Mouse (Mus musculus) 416B (cell line): ENCODE results near the gene Adamtsl1.

ENCODE experiments used
- DNase-seq: peaks from one replicate; pipeline ENCODE4 v3.0.0; 2011; ENCODE audit warnings: low read depth

Gene Adamtsl1

DNA sequence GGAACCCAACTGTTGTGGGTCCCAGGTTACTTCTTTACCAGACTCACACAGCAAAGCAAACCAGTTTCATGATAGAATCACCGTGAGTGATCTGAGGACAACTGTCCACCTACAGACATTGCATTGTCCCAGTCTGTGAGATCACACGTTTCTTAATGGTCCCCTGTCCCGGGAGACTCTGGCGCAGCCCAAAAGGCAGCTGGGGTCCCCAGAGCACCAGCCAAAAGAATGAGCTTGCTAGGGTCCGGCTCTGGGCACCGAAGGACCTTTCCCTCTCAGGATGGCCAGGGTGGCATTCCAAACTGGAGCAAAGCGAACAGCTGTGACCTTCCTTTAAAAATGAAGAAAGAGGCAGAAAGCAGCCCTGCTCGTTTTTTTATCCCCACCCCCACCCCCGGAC lies at the start of gene Adamtsl1:
Gene Adamtsl1 (plus strand): TSS at position 381 of the 400 bp plus-strand sequence.
- DNase-seq: no peak

DNA sequence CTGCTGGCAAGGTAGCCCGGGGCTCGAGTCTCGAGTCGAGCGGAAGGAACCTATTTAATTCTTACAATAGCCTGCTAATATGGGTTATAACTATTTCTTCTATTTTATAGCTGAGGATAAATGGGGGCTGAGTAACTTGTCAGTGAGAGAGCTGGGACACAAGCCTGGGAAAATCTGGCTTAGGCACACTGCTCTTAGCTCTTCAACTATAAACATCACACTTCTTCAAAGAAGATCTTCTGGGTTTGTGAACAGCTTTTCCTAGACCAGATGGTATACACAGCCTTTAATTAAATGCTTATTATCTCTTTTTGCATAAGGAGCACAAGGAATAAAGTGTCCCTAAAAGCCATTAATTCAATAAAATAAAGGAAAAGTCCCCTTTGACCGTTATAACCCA lies 30.4 kb upstream of the Adamtsl1 start:
- DNase-seq: no peak

DNA sequence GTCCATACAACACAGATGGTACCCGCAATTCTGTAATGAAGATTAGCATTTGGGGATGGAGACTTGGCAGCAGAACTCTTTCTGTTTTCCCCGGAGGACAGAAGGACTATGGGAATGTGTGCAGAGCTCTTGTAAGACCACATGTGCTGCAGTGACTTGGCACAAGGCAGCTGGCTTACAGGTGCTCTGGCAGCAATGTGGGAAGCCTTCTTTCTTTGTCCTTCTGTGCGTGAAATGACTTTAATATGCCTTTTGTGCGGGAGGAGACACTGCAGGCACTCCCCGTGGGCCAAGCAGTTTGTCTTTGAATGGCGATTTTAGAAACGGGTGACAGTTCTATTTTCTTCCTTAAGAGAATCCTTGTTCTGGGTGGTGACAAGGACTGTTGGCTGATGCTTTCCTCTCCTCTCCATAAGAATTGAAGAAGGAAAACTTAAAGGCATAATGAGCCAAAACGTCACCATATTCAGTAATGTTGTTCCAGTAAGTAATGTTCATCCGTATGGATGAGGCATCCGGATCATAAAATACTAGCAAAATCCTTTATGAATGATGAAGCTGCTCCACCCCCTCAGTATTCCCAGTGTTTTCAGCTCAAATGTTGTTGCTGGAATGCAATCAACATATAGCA lies 27.5 kb upstream of the Adamtsl1 start:
- DNase-seq: no peak

DNA sequence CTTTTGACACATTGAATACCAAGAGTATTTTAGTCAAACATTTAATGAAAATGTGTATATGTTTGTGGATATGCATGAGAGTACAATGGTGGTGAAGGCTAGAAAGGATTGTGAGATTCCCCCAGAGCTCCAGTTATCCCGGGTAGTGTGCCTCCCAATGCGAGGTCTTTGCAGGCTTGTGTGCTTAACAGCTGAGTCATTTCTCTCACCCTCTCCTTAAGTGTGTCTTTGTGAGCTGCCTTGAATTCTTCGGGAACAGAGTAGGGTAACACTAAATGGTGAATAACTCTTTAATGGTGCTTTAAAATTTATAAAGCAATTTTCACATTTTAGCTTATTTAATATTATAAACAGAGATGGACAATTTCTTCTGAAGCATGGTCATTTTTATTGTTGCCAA lies 8.3 kb upstream of the Adamtsl1 start:
- DNase-seq: no peak

DNA sequence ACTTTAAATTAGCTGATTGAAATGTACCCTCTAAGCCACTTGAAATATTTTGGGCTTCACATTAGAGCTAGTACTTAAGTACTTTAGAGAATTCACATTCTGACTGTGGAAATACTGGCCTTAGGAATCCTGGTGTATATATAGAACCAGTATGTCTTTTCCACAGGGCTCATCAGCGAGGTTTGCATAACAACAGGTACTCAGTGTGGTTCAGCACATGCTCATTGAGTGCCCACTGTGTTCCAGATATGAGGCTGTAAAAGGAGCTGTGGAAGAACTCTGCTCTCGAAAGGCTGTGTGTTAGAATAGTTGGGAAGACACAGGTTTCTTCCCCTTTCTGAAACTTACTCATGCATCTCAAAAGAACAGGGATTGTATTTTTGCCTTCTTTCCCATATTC lies 7.0 kb upstream of the Adamtsl1 start:
- no peak for DNase-seq

DNA sequence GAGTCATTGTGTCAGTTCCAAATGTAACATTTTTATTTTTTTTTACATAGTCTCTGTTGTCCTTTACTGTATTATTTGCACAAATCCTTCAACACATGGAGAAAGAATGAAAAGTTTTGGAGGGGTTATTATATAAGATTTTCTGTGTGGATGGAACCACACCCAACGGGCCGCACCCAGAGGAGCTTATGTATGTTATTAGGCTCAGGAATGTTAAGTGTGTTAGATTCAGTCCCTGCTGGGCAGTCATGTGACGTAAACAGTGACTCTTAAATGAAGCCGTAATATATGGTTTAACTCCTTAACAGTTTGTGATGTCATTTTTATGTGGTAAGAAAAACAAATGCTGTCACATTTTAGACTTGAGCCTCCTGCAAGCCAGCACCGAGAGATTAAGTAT lies 6.5 kb upstream of the Adamtsl1 start:
- DNase-seq: no peak

DNA sequence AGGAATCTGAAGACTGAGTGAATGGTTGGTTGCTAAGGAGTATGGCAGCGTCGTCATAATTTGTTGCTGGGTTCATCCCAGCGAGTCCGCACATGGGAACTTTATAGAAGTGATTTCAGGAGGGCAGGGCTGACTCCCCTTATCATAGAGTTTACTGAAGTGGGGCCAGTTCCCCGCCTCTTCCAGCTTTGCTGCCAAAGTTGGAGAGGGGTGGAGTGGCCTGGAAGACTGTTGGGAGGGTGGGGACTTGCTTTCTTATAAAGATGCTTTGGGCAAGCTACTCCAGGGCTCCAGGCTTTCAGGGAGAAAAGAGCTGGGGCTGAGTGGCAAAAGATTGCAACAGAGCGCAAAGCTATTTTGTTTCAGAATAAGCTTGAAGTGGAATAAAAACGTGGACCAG lies 684 bp upstream of the Adamtsl1 start:
- DNase-seq: no peak

DNA sequence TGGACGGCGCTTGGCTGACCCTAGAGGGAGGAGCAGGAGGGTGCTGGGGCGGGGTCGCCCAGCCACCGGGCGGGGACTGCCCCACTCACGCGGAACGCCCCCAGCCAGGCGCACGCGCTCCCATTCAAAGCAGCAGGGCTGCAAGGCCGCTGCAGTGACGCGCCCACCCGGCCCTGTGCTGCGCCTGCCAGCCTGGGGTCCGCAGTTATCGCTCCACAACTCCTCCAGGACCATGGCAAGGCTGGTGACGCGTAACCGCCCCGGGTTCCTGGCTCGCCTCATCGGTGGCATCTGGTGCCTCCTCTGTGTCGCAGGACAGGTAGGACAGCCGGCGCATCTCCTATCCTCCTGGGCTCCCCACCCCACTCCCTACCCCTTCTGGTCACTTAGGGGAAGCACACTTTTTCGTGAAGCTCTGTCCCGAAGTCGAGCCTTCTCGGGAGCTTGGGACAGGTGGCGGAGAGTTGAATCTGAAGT lies 271 bp downstream of the Adamtsl1 start:
- no peak for DNase-seq

DNA sequence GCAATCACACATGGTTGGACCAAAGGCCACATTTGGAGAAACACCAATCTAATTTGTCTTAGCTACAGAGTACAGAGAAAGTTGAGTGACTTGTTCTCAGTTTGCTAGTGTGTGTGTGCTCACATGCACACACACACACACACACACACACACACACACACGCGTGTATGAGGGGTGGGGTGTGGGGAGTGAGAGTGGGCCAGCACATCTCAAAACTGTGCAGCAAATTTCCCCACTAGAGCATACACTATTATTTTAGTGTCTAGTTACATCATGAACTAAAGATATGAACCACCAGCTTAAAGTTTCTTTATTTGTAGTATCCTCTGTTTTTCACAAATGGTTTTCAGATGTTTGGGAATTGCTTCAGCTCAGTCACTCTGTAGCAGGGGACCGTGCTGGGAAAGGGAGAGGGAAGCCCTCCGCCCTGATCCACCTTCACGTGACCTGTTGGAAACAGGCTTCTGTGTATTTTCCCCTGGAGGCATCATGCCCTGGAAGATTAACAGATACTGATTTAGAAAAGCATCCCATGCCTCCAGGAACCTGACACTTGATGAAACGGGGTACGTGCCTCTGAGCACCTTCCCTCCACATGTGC lies 13.1 kb downstream of the Adamtsl1 start:
- DNase-seq: no peak

DNA sequence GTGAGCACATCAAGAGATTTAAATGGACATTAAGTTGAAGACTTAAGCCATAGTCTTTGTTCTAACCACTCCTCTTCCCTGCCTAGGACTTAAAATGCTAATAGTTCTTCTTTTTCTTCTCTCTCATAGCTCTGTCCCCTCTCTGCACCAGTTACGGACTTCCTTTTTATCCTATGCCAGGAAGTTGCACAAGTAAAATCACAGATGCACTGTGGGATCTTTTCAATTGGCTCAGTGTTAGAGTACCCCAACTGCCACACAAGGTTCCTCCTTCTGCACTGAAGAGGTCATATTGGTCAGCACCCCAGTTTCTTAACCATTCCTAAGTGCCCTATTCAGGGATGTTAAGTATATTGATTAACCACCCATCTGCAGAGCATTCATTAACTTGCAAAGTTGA lies 15.9 kb downstream of the Adamtsl1 start:
- no peak for DNase-seq

DNA sequence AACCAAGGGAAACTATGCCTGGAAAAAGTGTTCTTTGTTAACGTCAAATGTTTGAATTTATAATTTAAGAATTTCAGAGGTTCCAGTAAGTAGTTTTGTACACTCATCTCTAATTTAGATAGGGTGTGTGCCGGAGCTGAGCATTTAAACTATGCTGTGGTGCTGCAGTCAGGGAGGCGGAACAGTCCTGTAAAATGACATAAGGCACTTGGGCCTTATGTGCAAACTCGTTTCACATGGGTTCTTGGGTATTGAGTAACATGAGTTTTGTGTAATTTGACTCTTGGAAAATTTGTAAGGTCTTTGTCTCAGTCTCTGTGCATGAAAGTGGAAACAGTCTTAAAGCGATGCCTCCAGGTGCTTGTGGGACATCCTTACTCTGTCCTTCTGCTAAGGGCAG lies 25.7 kb downstream of the Adamtsl1 start:
- DNase-seq: no peak

DNA sequence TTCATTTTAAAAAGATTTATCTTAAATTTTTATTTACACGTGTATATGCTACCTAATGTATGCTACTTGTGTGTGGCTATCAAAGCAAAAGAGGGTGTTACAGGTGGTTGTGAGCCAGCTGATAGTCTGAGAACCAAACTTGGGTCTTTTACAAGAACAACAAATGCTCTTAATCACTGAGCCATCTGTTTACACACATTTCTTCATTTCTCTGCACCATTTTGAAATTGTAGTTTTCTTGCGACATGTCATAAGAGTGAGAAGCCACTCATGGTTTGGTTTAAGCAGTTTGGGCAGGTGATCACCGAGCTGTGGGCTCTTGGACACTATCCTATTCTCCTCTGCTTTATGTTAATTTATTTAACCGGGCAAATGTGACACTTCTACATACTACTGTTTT lies 29.2 kb downstream of the Adamtsl1 start:
- DNase-seq: no peak

DNA sequence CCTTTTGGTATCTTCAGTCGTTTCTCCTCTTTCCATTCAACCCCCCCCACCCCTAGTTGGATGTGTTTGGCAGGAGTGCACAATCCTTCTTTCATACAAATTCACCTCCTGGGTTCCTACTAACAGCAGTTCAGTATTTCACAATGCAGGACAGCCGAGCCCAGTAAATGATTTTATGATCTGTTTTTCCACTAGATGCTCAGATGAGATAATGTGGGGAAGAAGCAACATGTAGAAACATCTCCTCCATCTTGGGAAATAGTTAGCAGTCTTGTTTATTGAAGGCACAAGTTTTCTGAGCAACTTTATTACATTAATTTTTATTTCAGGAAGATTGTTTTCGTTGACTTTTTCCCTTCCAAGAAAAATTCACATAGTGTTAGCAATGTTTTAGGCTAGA lies 40.7 kb downstream of the Adamtsl1 start:
- no peak for DNase-seq

DNA sequence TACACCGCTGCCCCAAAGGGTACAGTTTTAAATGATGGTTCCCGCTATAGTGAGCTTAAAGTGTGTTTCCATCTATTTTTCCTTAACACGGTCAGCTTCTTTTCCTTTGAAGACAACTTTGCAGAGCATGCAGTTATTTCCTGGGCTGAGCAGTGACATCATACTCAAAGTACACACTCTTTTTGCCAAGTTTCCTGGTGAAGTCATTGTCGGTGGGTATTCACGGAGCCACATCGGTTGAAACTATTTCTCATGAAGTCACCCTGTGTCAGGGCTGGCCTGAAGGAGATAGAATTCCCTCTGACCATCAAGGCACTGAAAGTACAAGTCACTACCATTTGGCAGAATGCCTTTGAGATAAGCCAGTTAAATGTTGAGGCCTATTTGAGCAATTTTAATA lies 45.8 kb downstream of the Adamtsl1 start:
- no peak for DNase-seq

DNA sequence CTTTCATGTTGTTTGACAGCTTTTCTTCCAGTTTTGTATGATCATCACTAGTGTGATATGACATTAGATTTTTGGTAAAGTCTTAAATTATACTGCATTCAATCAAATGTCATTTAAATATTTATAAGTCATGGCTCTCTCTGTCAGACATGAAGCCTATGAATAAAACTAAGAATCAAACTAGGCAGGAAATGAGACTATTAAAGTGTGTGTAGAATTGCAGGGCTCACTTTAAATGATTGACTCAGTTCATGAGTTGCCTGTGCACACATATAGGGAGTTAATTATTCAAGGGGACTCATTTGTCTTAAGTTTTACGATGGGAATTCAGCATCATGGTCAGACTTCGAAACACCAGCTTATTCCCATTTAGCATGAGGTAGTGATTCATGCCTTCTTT lies 71.5 kb downstream of the Adamtsl1 start:
- no peak for DNase-seq

DNA sequence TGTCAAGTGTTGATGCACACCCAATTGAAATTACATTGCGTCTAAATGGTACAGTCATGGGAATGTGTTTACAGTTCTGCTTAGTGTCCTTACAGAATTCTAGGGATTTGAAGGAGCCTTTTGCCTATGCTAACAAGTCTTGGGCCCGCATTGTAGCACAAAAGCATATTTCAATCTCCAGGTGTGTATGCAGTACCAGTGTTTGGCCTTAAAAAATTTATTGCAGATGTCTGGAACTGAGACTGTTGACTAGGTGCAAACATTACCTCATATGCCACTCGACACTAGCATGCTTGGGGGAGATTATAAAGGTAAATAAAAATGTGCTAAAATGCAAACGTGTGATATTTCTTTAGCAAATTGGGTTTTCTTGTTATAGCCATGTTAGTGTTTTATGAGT lies 75.0 kb downstream of the Adamtsl1 start:
- DNase-seq: no peak

DNA sequence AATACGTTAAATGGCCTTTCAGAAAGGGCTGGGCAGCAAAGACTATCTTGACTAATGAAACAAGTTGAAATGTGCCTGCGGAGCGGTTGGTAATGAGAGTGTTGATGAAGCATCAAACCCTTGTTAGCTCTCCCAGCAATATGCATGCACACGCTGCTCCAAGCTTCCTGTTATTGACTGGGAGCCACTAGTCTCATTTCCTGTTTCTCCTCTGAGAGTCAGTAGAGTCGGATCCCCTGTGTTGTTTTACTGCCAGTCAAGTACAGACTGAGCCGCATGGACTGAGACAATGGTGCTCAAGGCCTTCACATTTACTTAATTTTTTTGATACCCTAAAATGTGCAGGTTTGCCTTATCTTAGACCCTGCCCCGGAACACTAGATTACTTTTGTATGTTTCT lies 77.1 kb downstream of the Adamtsl1 start:
- DNase-seq: no peak

DNA sequence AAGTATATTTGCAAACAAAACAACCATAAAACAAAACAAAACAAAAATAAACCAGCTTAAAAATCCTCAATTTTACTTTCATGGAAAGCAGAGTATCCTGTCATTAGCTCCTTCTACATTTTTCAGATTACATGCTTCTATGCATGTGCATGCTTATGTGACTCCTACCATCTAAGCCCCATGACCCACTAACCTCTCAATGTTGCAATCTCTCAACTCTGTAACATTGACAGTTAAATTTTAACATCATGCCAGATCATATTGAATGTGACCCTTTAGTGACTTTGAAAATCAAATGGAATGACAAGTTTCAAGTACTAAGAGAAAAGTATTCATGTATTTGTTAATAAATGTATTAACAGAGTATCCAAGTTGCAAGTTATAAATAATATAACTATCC lies 80.2 kb downstream of the Adamtsl1 start:
- DNase-seq: no peak

DNA sequence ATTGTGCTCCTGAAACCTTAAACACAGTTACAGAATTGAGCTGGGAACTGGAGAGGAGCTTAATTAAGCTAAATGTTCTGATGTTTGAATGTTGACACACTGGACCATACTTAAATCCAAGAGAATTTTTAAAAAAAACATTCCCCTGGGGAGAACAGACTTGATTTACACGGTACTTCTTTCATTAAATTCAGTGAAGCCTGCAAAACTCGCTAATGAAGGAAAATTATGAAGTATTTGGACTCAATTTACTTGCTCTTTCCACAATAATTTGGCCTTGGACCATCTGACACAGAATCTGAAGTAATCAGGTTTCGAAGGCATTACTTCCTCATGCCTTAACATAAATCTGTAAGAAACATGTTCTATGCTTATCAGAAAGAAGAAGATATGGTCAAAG lies 99.4 kb downstream of the Adamtsl1 start:
- no peak for DNase-seq

DNA sequence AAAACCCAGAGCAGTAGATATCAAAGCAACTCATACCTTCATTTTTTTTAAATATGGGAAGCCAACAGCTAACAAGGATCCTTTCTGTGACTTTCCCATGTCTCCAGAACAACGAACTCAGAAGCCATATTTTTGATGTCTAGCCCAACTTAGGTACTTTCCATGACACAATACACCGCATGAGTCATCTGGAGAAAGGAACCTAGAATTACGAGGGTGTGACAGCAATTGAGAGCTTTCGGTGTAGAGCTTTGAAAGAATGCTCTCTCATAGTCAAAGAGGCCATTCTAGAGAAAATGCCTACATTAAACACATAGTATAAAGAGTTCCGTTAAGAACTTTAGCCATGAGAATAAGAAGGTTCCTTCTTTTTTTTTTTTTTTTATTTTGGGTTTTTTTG lies 104.8 kb downstream of the Adamtsl1 start:
- DNase-seq: no peak

DNA sequence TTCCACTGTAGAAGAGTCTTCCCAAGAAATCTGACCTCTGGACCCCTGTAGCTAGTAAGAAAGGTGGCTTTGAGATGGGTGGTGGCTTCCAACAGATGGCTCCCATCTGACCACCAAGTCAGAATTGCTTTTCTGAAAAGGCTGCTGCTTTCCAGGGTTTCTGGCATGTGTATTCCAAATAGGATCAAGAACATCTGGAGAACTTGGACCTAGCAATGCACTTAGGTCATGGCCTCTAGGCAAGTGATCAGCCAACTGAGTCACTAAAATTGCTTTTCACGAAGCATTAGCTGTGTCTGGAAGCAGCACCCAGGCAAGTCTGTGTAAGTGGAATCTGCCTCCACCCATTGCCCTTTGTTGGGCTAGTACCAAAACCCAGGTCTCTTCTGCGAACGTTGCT lies 105.3 kb downstream of the Adamtsl1 start:
- DNase-seq: no peak

DNA sequence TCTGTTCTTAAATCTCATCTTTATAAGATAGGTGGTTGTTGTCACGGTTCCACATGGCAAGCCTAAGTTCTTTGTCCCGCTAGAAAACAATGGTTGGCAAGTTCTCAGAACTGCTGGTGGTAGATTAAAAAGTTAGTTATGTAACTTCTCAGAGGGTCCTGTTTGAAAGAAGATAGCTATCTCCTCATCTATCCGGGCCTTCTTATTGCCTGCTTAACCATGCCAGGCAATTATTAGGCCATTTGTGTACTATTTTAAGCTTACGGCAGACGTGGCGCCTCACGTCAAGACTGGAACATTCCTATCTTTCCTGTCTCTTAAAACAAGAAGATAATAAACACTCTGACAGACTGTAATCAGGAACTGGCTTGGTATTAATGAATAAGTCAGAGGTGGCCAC lies 115.4 kb downstream of the Adamtsl1 start:
- DNase-seq: no peak

DNA sequence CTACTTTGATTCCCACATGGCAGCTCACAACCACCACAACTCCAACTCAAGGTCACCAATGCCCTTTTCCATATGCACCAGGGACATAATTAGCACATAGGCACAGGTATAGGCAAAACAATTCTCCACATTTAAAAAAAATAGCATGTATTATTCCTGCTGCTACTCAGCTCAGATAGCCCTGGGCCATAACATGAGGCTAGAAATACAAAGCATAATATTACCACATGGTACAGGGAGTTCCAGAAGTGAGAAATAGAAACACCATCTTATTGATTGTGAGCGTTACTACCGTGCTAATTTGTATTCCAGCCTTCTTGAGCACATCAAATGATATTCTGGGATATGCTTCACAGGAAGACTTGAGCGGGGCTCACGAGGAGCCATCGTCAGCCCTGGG lies 155.3 kb downstream of the Adamtsl1 start:
- no peak for DNase-seq

DNA sequence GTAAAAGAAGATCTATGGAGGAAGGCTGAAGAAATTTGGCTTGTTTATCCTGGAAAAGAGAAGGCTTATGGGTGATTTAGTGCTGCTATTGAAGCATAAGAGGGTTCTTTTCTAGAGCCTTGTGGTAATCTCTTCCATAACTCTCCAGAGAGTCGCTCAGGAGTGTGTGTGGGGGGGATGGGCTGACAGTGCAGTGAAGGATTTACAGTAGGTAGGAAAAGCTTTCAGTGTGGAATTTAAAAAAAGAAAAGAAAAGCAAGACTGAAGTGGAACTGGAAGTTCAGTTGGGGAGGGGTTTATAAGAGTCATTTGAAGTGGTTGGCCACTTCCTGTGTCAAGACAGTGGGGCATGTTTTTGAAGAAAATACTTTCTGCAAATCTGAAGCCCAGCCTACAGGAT lies 155.8 kb downstream of the Adamtsl1 start:
- no peak for DNase-seq
